In genomic region chr8:77723534-77724045, GRCm38 (mm10) we compare ENCODE assay signal across 8 mouse cellular contexts. TPM values are rescaled to one million over a fixed set of nuclear protein-coding genes. Genes with fewer than 3 reads are reported as not detected.
DNase-seq lines count a peak whose midpoint lies in the region; ATAC-seq and TF ChIP-seq lines count a peak whose summit lies in the region.

No protein-coding gene starts in this region.

- TF ChIP-seq CTCF in testis, adult 2 months (IDR thresholded peaks at IDR 0.05; ENCODE audit: control insufficient read depth, insufficient read depth, insufficient replicate concordance, low read depth, low read length) = no peak
- TF ChIP-seq CTCF in forebrain, postnatal 0 days (IDR thresholded peaks at IDR 0.05; ENCODE audit: low read depth) = no peak
- TF ChIP-seq CTCF in stomach, postnatal 0 days (IDR thresholded peaks at IDR 0.05; ENCODE audit: low read depth) = peak; percentile 15; the same call in 1 of the 2 replicates

- peak overlapping the region; percentile 54 for H3K27ac ChIP-seq in testis, adult 2 months (ENCODE audit: control insufficient read depth, insufficient read depth, low read depth, low read length)
- no peak overlapping the region; the same call in 1 of the 2 replicates for H3K27ac ChIP-seq in forebrain, postnatal 0 days (ENCODE audit: low read depth, low read length)
- peak overlapping the region; percentile 96 for H3K27ac ChIP-seq in intestine, embryonic 14.5 days (ENCODE audit: low read depth)
- peak overlapping the region; percentile 88 for H3K27ac ChIP-seq in stomach, postnatal 0 days (replicated peaks)

- H3K4me2 ChIP-seq in forebrain, postnatal 0 days (ENCODE audit: low read depth) = peak overlapping the region; percentile 78
- peak overlapping the region; percentile 72 for H3K4me2 ChIP-seq in intestine, embryonic 14.5 days (ENCODE audit: low read length)
- peak overlapping the region; percentile 65 for H3K4me2 ChIP-seq in stomach, postnatal 0 days (replicated peaks; ENCODE audit: low read depth)

- peak overlapping the region; percentile 59 for H3K4me3 ChIP-seq in testis, adult 2 months (ENCODE audit: control insufficient read depth, low read depth, low read length)
- H3K4me3 ChIP-seq in forebrain, postnatal 0 days (ENCODE audit: low read depth, low read length) = peak overlapping the region; percentile 42
- H3K4me3 ChIP-seq in intestine, embryonic 14.5 days (ENCODE audit: low read depth, low read length) = peak overlapping the region; percentile 71
- H3K4me3 ChIP-seq in stomach, postnatal 0 days (ENCODE audit: low read depth, low read length) = peak overlapping the region; percentile 52

- H3K36me3 ChIP-seq in testis, adult 2 months (ENCODE audit: control insufficient read depth, insufficient read depth, low read length) = no peaks in the 10 kb centered on the region
- no peaks in the 10 kb centered on the region for H3K36me3 ChIP-seq in forebrain, postnatal 0 days (ENCODE audit: insufficient read depth)
- peaks cover 13% of the 10 kb centered on the region for H3K36me3 ChIP-seq in intestine, embryonic 14.5 days (ENCODE audit: control insufficient read depth, insufficient read depth, low read length)
- no peaks in the 10 kb centered on the region for H3K36me3 ChIP-seq in stomach, postnatal 0 days (ENCODE audit: control insufficient read depth, insufficient read depth, low read length)

- H3K4me1 ChIP-seq in testis, adult 2 months (ENCODE audit: control insufficient read depth, insufficient read depth, low read length) = no peaks in the 10 kb centered on the region; the same call in 1 of the 2 replicates
- 0 out of 2 replicates have a peak, but pooled peaks cover 4% of the 10 kb centered on the region for H3K4me1 ChIP-seq in forebrain, postnatal 0 days (ENCODE audit: insufficient read depth)
- H3K4me1 ChIP-seq in intestine, embryonic 14.5 days (replicated peaks; ENCODE audit: control insufficient read depth, insufficient read depth, low read length) = peaks cover 32% of the 10 kb centered on the region
- H3K4me1 ChIP-seq in stomach, postnatal 0 days (replicated peaks; ENCODE audit: control insufficient read depth, insufficient read depth) = no peaks in the 10 kb centered on the region

- peak overlapping the region; percentile 51 for H3K9ac ChIP-seq in forebrain, postnatal 0 days
- peak overlapping the region; percentile 81 for H3K9ac ChIP-seq in intestine, embryonic 14.5 days (ENCODE audit: low read length)
- peak overlapping the region; percentile 61 for H3K9ac ChIP-seq in stomach, postnatal 0 days (ENCODE audit: low read length)

- no peaks in the 10 kb centered on the region for H3K27me3 ChIP-seq in testis, adult 2 months (ENCODE audit: control insufficient read depth, insufficient read depth, low read length)
- H3K27me3 ChIP-seq in forebrain, postnatal 0 days (ENCODE audit: insufficient read depth, low read length) = no peaks in the 10 kb centered on the region
- no peaks in the 10 kb centered on the region for H3K27me3 ChIP-seq in intestine, embryonic 14.5 days (replicated peaks; ENCODE audit: control insufficient read depth, insufficient read depth, low read length)
- H3K27me3 ChIP-seq in stomach, postnatal 0 days (ENCODE audit: control insufficient read depth, insufficient read depth, low read length) = no peaks in the 10 kb centered on the region

- no peak for DNase-seq in testis, postnatal 10 days (ENCODE audit: low spot score)
- no peak for DNase-seq in forebrain, postnatal 0 days
- peak; percentile 85 for DNase-seq in intestine, embryonic 14.5 days (ENCODE audit: low spot score)
- peak; percentile 28 for DNase-seq in lung, postnatal 25 days (ENCODE audit: low spot score)
- DNase-seq in stomach, postnatal 0 days (ENCODE audit: low spot score) = no peak
- no peak for DNase-seq in T-cell, adult 2 months (ENCODE audit: low spot score)
- no peak for DNase-seq in cerebellum, adult 11-12 months

- peak; percentile 67 for ATAC-seq in forebrain, postnatal 0 days
- peak; percentile 68 for ATAC-seq in intestine, embryonic 14.5 days (replicated peaks; ENCODE audit: low FRiP score, low TSS enrichment, low read depth)
- ATAC-seq in stomach, postnatal 0 days (ENCODE audit: low FRiP score, low TSS enrichment) = peak; percentile 22; the same call in 1 of the 2 replicates

- TF ChIP-seq EP300 in stomach, postnatal 0 days (optimal IDR thresholded peaks at IDR 0.05) = no peak

- TF ChIP-seq POLR2A in testis, adult 2 months (IDR thresholded peaks at IDR 0.05; ENCODE audit: control insufficient read depth, low read depth, low read length) = no peak

- under 1% methylated on average over 16 of the region's 16 CpGs for WGBS in forebrain, postnatal 0 days
- WGBS in intestine, embryonic 14.5 days = 0% methylated on average over 16 of the region's 16 CpGs
- under 1% methylated on average over 16 of the region's 16 CpGs for WGBS in stomach, postnatal 0 days

- no peaks in the 10 kb centered on the region for H3K9me3 ChIP-seq in forebrain, postnatal 0 days (ENCODE audit: low read length)
- no peaks in the 10 kb centered on the region for H3K9me3 ChIP-seq in intestine, embryonic 14.5 days (ENCODE audit: control insufficient read depth, low read length)
- H3K9me3 ChIP-seq in stomach, postnatal 0 days (ENCODE audit: control insufficient read depth, low read length) = no peaks in the 10 kb centered on the region

RNA-seq across cellular contexts. Expression of gene Ednra, which starts 0.7 kb away (rescaled TPM):
- polyA plus RNA-seq in testis, adult 2 months (2012; rRNA removed) = 2.3 and 2.4 TPM in 2 replicates
- 3.1 and 3.8 TPM in 2 replicates for total RNA-seq in forebrain, postnatal 0 days (2014; rRNA removed)
- polyA plus RNA-seq in forebrain, postnatal 0 days (2015; fragmentation: Nextera tagmentation; extraction: Ambion mirVana) = 3.4 and 3.5 TPM in 2 replicates
- polyA plus RNA-seq in intestine, embryonic 14.5 days (2014; fragmentation: Nextera tagmentation; extraction: Ambion mirVana) = 24.5 and 28.7 TPM in 2 replicates
- polyA plus RNA-seq in stomach, postnatal 0 days (2015; fragmentation: Nextera tagmentation; extraction: Ambion mirVana) = 7.3 and 8.3 TPM in 2 replicates

Comparison
In these comparisons a context has a peak if more than half of its experiments do, and no peak if none do; other contexts are left out.
1. DNase-seq: peak in intestine, embryonic 14.5 days (single experiment) and lung, postnatal 25 days (single experiment); none in testis, postnatal 10 days (single experiment), forebrain, postnatal 0 days (single experiment), stomach, postnatal 0 days (single experiment), T-cell, adult 2 months (single experiment) and cerebellum, adult 11-12 months (single experiment).
2. Peak in every context shown above with its lines, with median percentiles within 50 percentile points of each other: H3K4me3 ChIP-seq, ATAC-seq, H3K4me2 ChIP-seq and H3K9ac ChIP-seq.